Mouse (Mus musculus): ENCODE data around the gene Lpar3. TPM values are rescaled to one million over a fixed set of nuclear protein-coding genes. Genes with fewer than 3 reads are reported as not detected.

The Lpar3 gene
- polyA plus RNA-seq, 1 experiment: 12.8 TPM

- H3K27me3 ChIP-seq (ENCODE audit: control insufficient read depth, insufficient read depth, low read length): no peaks in the 10 kb centered on the region
- peak; percentile 27; the same call in 1 of the 2 replicates for TF ChIP-seq CTCF (IDR thresholded peaks at IDR 0.05; ENCODE audit: extremely low read depth, insufficient read length, insufficient replicate concordance, low read depth, low read length)
- TF ChIP-seq POLR2A (IDR thresholded peaks at IDR 0.05; ENCODE audit: low read depth, low read length): no peak
- H3K4me1 ChIP-seq (ENCODE audit: control insufficient read depth, insufficient read depth, insufficient read length, low read length): no peaks in the 10 kb centered on the region
- peak overlapping the region; percentile 39; the same call in 1 of the 2 replicates for H3K4me3 ChIP-seq (ENCODE audit: low read depth, low read length)
- no peaks in the 10 kb centered on the region for H3K36me3 ChIP-seq (ENCODE audit: control insufficient read depth, insufficient read depth, low read length)
- WGBS: 2% methylated on average over 13 of the region's 13 CpGs
- no peak overlapping the region for H3K27ac ChIP-seq (ENCODE audit: insufficient read depth, low read depth, low read length)
These were observed 106.9 kb downstream of the Lpar3 start for GRCm38 (mm10) chr3:146327537-146328255.

- Histone ChIP-seq H3K27ac (ENCODE audit: insufficient read depth, low read depth, low read length) (no peak overlapping the region), H3K4me1 (ENCODE audit: control insufficient read depth, insufficient read depth, insufficient read length, low read length) (no peaks in the 10 kb centered on the region), H3K36me3 (ENCODE audit: control insufficient read depth, insufficient read depth, low read length) (no peaks in the 10 kb centered on the region), H3K27me3 (ENCODE audit: control insufficient read depth, insufficient read depth, low read length) (no peaks in the 10 kb centered on the region), H3K4me3 (ENCODE audit: low read depth, low read length) (no peak overlapping the region)
- whole genome bisulfite sequencing: 9% methylated on average over 13 of the region's 13 CpGs
- TF ChIP-seq CTCF (IDR thresholded peaks at IDR 0.05; ENCODE audit: extremely low read depth, insufficient read length, insufficient replicate concordance, low read depth, low read length) (no peak), POLR2A (IDR thresholded peaks at IDR 0.05; ENCODE audit: low read depth, low read length) (no peak)
These were observed 108.0 kb downstream of the Lpar3 start for GRCm38 (mm10) chr3:146328749-146329148.

- no peak overlapping the region; the same call in 1 of the 2 replicates for H3K27ac ChIP-seq (ENCODE audit: insufficient read depth, low read depth, low read length)
- no peaks in the 10 kb centered on the region for H3K36me3 ChIP-seq (ENCODE audit: control insufficient read depth, insufficient read depth, low read length)
- 79% methylated on average over 11 of the region's 11 CpGs for WGBS
- no peak overlapping the region for H3K4me3 ChIP-seq (ENCODE audit: low read depth, low read length)
- no peaks in the 10 kb centered on the region for H3K4me1 ChIP-seq (ENCODE audit: control insufficient read depth, insufficient read depth, insufficient read length, low read length)
- no peaks in the 10 kb centered on the region for H3K27me3 ChIP-seq (ENCODE audit: control insufficient read depth, insufficient read depth, low read length)
- no peak for TF ChIP-seq POLR2A (IDR thresholded peaks at IDR 0.05; ENCODE audit: low read depth, low read length)
These were observed 111.1 kb downstream of the Lpar3 start for GRCm38 (mm10) chr3:146331819-146332218.

- H3K36me3 ChIP-seq (ENCODE audit: control insufficient read depth, insufficient read depth, low read length): no peaks in the 10 kb centered on the region
- H3K27me3 ChIP-seq (ENCODE audit: control insufficient read depth, insufficient read depth, low read length): no peaks in the 10 kb centered on the region
- H3K4me3 ChIP-seq (ENCODE audit: low read depth, low read length): no peak overlapping the region
- no peaks in the 10 kb centered on the region; the same call in 1 of the 2 replicates for H3K4me1 ChIP-seq (ENCODE audit: control insufficient read depth, insufficient read depth, insufficient read length, low read length)
- WGBS: 84% methylated on average over 3 of the region's 3 CpGs
- H3K27ac ChIP-seq (ENCODE audit: insufficient read depth, low read depth, low read length): no peak overlapping the region
- no peak for TF ChIP-seq CTCF (IDR thresholded peaks at IDR 0.05; ENCODE audit: extremely low read depth, insufficient read length, insufficient replicate concordance, low read depth, low read length)
- TF ChIP-seq POLR2A (IDR thresholded peaks at IDR 0.05; ENCODE audit: low read depth, low read length): no peak
These were observed 112.5 kb downstream of the Lpar3 start for GRCm38 (mm10) chr3:146333270-146333669.

GRCm38 (mm10) chr3:146334070-146334469 is 113.3 kb downstream of the Lpar3 start:
- H3K4me3 ChIP-seq (ENCODE audit: low read depth, low read length): no peak overlapping the region
- 88% methylated on average over 7 of the region's 7 CpGs for WGBS
- H3K27ac ChIP-seq (ENCODE audit: insufficient read depth, low read depth, low read length): no peak overlapping the region
- TF ChIP-seq POLR2A (IDR thresholded peaks at IDR 0.05; ENCODE audit: low read depth, low read length) (no peak), CTCF (IDR thresholded peaks at IDR 0.05; ENCODE audit: extremely low read depth, insufficient read length, insufficient replicate concordance, low read depth, low read length) (no peak)
- H3K36me3 ChIP-seq (ENCODE audit: control insufficient read depth, insufficient read depth, low read length): no peaks in the 10 kb centered on the region
- no peaks in the 10 kb centered on the region for H3K27me3 ChIP-seq (ENCODE audit: control insufficient read depth, insufficient read depth, low read length)
- no peaks in the 10 kb centered on the region; the same call in 1 of the 2 replicates for H3K4me1 ChIP-seq (ENCODE audit: control insufficient read depth, insufficient read depth, insufficient read length, low read length)

Other genes with a start within 250 kb of the Lpar3 start
- 2.0 and 3.8 TPM in 2 replicates for gene Syde2, start 233.1 kb upstream of the Lpar3 start, polyA plus RNA-seq (2012; rRNA removed)
- gene Wdr63, start 112.8 kb upstream of the Lpar3 start, polyA plus RNA-seq (2012; rRNA removed): 0.20 TPM in 1 of 2 replicates, not detected in the other
- gene Mcoln3, start 103.5 kb upstream of the Lpar3 start, polyA plus RNA-seq (2012; rRNA removed): 0.25 TPM in 2 replicates
- gene Mcoln2, start 71.1 kb upstream of the Lpar3 start, polyA plus RNA-seq (2012; rRNA removed): 2.6 and 5.1 TPM in 2 replicates
- gene Ssx2ip, start 183.7 kb downstream of the Lpar3 start, polyA plus RNA-seq (2012; rRNA removed): 6.3 and 9.6 TPM in 2 replicates
- gene Ctbs, start 228.8 kb downstream of the Lpar3 start, polyA plus RNA-seq (2012; rRNA removed): 0.41 and 0.70 TPM in 2 replicates

Data from small intestine, adult 2 months (tissue).